Mouse (Mus musculus) limb, embryonic 11.5 days (tissue): ENCODE data around the gene Pitpnm1. TPM values are rescaled to one million over a fixed set of nuclear protein-coding genes. Genes with fewer than 3 reads are reported as not detected.

Source experiments
- ATAC-seq: fragments of 200-750 bp; cut with Nextera tagmentation; 2 replicates; pipeline ENCODE4 v1.8.0; 2017; ENCODE audit warnings: low read depth; ENCODE audit not compliant: insufficient number of reproducible peaks, low FRiP score, low TSS enrichment
- DNase-seq: peaks from one replicate; pipeline ENCODE4 v3.0.0-alpha.2; 2015; ENCODE audit warnings: low spot score
- H3K27ac ChIP-seq: fragments of 300-500 bp; sonication (generic); replicated peaks from 2 replicates; pipeline ENCODE4 v1.5.1; 2014; ENCODE audit warnings: low read depth, mild to moderate bottlenecking, low read length
- H3K27me3 ChIP-seq: fragments of 300-500 bp; sonication (generic); 2 replicates; pipeline ENCODE4 v1.6.1; 2014; ENCODE audit warnings: mild to moderate bottlenecking, low read length, mixed read lengths; ENCODE audit not compliant: control insufficient read depth, insufficient read depth
- H3K36me3 ChIP-seq: fragments of 300-500 bp; sonication (generic); 2 replicates; pipeline ENCODE4 v1.6.1; 2014; ENCODE audit warnings: mild to moderate bottlenecking, low read length, moderate library complexity, mixed read lengths; ENCODE audit not compliant: control insufficient read depth, insufficient read depth
- H3K4me1 ChIP-seq: fragments of 300-500 bp; sonication (generic); 2 replicates; pipeline ENCODE4 v1.6.1; 2014; ENCODE audit warnings: low read length, mixed read lengths; ENCODE audit not compliant: control insufficient read depth, insufficient read depth
- H3K4me2 ChIP-seq: fragments of 300-500 bp; sonication (generic); 2 replicates; pipeline ENCODE4 v1.6.1; 2014; ENCODE audit warnings: low read depth, mild to moderate bottlenecking, moderate library complexity; ENCODE audit not compliant: severe bottlenecking
- H3K4me3 ChIP-seq: fragments of 300-500 bp; sonication (generic); 2 replicates; pipeline ENCODE4 v1.5.1; 2014; ENCODE audit warnings: low read depth, low read length
- H3K9ac ChIP-seq: fragments of 300-500 bp; sonication (generic); 2 replicates; pipeline ENCODE4 v1.6.1; 2014; ENCODE audit warnings: mild to moderate bottlenecking, low read length
- H3K9me3 ChIP-seq: fragments of 300-500 bp; sonication (generic); 2 replicates; pipeline ENCODE4 v1.6.1; 2016; ENCODE audit warnings: low read length; ENCODE audit not compliant: control insufficient read depth
- WGBS: fragments of 180-500 bp; shearing (Covaris S2); extraction: QIAGEN DNeasy Blood & Tissue Kit; methylation state at CpG from one replicate; pipeline ENCODE4 v1.1.7; 2014; 5-methylcytosine and 5-hydroxymethylcytosine counted together
- polyA plus RNA-seq: library from polyadenylated mRNA; unstranded; fragments of >200 nt; fragmentation: Nextera tagmentation; extraction: Ambion mirVana; gene quantifications from 2 replicates; pipeline ENCODE4 v1.2.1, GENCODE M21; 2014

Pitpnm1 gene
- polyA plus RNA-seq, 1 experiment from 2014 or later, result 4.8 TPM

DNA sequence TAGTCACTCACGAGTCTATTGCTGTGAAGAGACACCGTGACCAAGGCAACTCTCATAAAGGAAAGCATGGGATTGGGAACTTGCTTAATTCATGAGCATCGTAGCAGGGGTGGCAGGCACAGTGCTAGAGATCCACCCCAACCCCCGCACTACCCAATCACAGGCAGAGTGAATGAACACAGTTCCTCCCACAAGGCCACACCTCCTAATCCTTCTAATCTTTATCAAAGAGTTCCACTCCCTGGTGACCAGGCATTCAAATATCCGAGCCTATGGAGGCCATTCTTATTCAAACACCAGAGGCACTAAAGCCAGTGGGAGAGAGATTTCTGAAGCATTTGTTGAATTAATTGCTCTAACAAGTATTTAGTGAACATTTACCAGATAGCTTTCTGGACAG lies 46.1 kb downstream of the Pitpnm1 start:
- H3K4me1 ChIP-seq, result peaks cover 15% of the 10 kb centered on the region
- peaks cover 3% of the 10 kb centered on the region for H3K36me3 ChIP-seq
- H3K4me2 ChIP-seq, result no peak overlapping the region
- no peak overlapping the region for H3K27ac ChIP-seq
- H3K4me3 ChIP-seq, result no peak overlapping the region
- no peak for DNase-seq
- no peak overlapping the region for H3K9ac ChIP-seq
- H3K27me3 ChIP-seq, result no peaks in the 10 kb centered on the region
- H3K9me3 ChIP-seq, result no peaks in the 10 kb centered on the region
- WGBS, result 92% methylated on average over 5 of the region's 5 CpGs
- no peak for ATAC-seq

GRCm38 (mm10) chr19:4146366-4147021 lies 46.7 kb downstream of the Pitpnm1 start:
- Histone ChIP-seq H3K36me3 (peaks cover 8% of the 10 kb centered on the region), H3K4me3 (no peak overlapping the region), H3K4me1 (peaks cover 15% of the 10 kb centered on the region), H3K27ac (no peak overlapping the region), H3K9me3 (no peaks in the 10 kb centered on the region), H3K4me2 (no peak overlapping the region), H3K9ac (no peak overlapping the region), H3K27me3 (no peaks in the 10 kb centered on the region)
- ATAC-seq (no peak), DNase-seq (no peak)
- WGBS, result 62% methylated on average over 12 of the region's 12 CpGs

DNA sequence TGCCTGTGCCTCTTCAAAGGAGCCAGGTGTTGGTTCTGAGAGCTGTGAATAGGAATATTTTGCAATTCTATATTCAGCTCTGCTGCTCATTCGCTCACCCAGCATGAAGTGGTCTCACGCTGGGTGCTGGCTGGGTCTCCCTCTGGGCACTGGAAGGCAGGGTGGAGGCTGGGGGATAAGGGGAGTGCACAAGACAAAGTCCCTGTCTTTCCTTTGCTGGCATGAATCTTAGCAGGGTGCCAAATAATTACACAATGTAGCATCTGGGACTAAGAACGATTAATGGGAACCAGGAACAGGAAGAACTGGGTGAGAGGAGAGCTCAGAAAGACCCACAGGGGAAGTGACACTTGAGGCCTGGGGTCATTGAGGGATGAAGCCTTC lies 47.2 kb downstream of the Pitpnm1 start:
- peaks cover 15% of the 10 kb centered on the region for H3K4me1 ChIP-seq

DNA sequence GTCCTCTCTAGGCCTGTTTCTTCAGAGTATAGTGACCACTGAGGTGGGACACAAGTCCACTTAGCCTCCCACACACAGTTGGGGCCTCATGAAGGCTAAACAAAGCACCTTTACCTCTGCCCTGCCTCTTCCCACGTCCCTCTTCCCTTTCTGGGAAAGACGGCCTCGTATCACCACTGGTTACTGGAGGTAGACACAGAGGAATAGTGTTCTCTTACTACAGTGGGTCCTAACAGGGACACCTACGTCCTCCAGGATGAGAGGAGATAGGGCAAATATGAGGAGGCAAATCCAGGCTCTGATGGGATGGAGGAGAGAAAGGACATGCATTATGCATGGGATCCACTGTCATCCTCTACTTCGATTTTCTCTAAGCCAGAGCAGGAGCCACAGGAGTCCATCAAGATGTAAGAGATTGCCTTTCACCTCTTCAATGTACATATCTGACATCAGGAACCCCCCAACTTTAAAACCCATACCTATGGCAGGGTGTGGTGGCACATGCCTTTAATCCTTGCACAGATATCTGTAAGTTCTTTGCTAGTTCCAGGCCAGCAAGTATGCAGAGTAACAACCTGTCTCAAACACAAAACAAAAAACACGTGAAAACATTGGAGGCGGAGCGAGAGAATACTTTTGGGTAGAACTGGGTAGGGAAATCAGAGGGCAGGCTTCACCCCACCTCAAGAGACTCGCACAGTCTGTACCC lies 48.1 kb downstream of the Pitpnm1 start:
- H3K4me2 ChIP-seq, result peak overlapping the region; percentile 90
- no peak overlapping the region for H3K27ac ChIP-seq
- H3K9ac ChIP-seq, result peak overlapping the region; percentile 85
- peak overlapping the region; percentile 86 for H3K4me3 ChIP-seq
- H3K36me3 ChIP-seq, result peaks cover 11% of the 10 kb centered on the region
- DNase-seq (no peak), ATAC-seq (no peak)
- 41% methylated on average over 9 of the region's 9 CpGs for WGBS
- no peaks in the 10 kb centered on the region for H3K27me3 ChIP-seq
- H3K9me3 ChIP-seq, result no peaks in the 10 kb centered on the region
- peaks cover 15% of the 10 kb centered on the region for H3K4me1 ChIP-seq

More for the DNA sequence above, 47.2 kb downstream of the Pitpnm1 start:
- no peak overlapping the region for H3K4me3 ChIP-seq
- no peak for ATAC-seq
- no peaks in the 10 kb centered on the region for H3K9me3 ChIP-seq
- H3K27me3 ChIP-seq, result no peaks in the 10 kb centered on the region
- peaks cover 10% of the 10 kb centered on the region for H3K36me3 ChIP-seq
- DNase-seq, result no peak
- H3K9ac ChIP-seq, result no peak overlapping the region
- H3K27ac ChIP-seq, result no peak overlapping the region
- no peak overlapping the region for H3K4me2 ChIP-seq
- 60% methylated on average over 3 of the region's 3 CpGs for WGBS

GRCm38 (mm10) chr19:4148491-4148806 lies 48.7 kb downstream of the Pitpnm1 start, which contains the start of gene Coro1b:
Coro1b (plus strand) TSS chr19:4148619.
- Histone ChIP-seq H3K36me3 (peaks cover 11% of the 10 kb centered on the region), H3K9ac (peak within 1 kb of the TSS; percentile 85), H3K9me3 (no peaks in the 10 kb centered on the region), H3K4me2 (peak within 1 kb of the TSS; percentile 90), H3K4me3 (peak within 1 kb of the TSS; percentile 86), H3K27ac (0 out of 2 replicates have a peak within 1 kb of the TSS, but pooled peaks have one; percentile 36), H3K27me3 (no peaks in the 10 kb centered on the region), H3K4me1 (peaks cover 15% of the 10 kb centered on the region)
- ATAC-seq (peak; percentile 92), DNase-seq (peak; percentile 98)
- whole genome bisulfite sequencing, result under 1% methylated on average over 20 of the region's 33 CpGs

GRCm38 (mm10) chr19:4148819-4149218 lies 49.0 kb downstream of the Pitpnm1 start:
- WGBS, result 4% methylated on average over 8 of the region's 8 CpGs
- Histone ChIP-seq H3K4me3 (peak overlapping the region; percentile 86), H3K4me2 (peak overlapping the region; percentile 90), H3K9ac (peak overlapping the region; percentile 85), H3K27me3 (no peaks in the 10 kb centered on the region), H3K36me3 (peaks cover 11% of the 10 kb centered on the region), H3K4me1 (peaks cover 15% of the 10 kb centered on the region), H3K9me3 (no peaks in the 10 kb centered on the region), H3K27ac (0 out of 2 replicates have a peak overlapping the region, but pooled peaks have one; percentile 36)
- ATAC-seq (no peak), DNase-seq (no peak)

DNA sequence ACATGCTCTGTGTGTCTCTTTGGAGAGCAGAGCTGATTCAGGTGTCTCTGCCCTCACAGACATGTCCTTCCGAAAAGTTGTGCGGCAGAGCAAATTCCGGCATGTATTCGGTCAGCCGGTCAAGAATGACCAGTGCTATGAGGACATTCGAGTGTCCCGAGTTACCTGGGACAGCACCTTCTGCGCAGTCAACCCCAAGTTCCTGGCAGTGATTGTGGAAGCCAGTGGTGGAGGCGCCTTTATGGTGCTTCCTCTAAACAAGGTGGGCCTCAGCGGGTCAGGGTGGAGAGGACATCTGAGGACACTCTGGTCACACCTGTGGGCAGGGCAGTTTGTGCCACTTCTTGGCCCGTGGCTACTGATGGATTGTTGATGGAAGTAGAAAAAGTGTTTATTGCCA lies 49.5 kb downstream of the Pitpnm1 start:
- no peak for ATAC-seq
- H3K9me3 ChIP-seq, result no peaks in the 10 kb centered on the region
- no peak overlapping the region for H3K27ac ChIP-seq
- peaks cover 15% of the 10 kb centered on the region for H3K4me1 ChIP-seq
- no peak for DNase-seq
- 82% methylated on average over 11 of the region's 11 CpGs for WGBS
- H3K27me3 ChIP-seq, result no peaks in the 10 kb centered on the region
- peak overlapping the region; percentile 90 for H3K4me2 ChIP-seq
- H3K36me3 ChIP-seq, result peaks cover 11% of the 10 kb centered on the region
- H3K9ac ChIP-seq, result peak overlapping the region; percentile 85
- H3K4me3 ChIP-seq, result peak overlapping the region; percentile 86

DNA sequence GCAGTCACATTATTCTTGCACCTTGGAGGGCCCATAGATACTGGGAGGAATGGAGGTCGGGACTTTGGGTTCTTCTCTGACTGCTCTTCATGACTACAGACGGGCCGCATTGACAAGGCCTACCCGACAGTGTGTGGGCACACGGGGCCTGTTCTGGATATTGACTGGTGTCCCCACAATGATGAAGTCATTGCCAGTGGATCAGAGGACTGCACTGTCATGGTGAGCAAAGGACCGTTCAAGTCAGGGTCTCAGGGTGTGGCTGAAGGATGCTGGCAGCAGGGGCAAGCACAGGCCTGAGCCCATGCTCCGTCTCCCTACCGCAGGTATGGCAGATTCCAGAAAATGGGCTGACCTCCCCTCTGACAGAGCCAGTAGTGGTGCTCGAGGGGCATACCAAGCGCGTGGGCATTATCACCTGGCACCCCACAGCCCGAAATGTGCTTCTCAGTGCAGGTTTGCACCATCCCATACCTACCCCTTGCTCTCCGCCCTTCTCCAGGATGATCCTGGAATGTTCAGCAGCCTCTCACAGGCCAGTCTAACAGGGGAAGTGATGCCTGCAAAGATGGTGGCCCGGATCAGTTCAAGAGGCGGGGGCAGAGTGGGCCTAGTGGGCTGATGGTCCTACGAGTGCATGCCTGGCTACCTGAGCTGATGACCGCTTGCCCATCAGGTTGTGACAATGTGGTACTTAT lies 50.1 kb downstream of the Pitpnm1 start:
- 96% methylated on average over 17 of the region's 17 CpGs for WGBS
- H3K9ac ChIP-seq, result no peak overlapping the region
- no peaks in the 10 kb centered on the region for H3K9me3 ChIP-seq
- ATAC-seq (no peak), DNase-seq (no peak)
- H3K4me3 ChIP-seq, result no peak overlapping the region
- H3K4me1 ChIP-seq, result peaks cover 15% of the 10 kb centered on the region
- no peak overlapping the region for H3K27ac ChIP-seq
- H3K4me2 ChIP-seq, result no peak overlapping the region
- H3K27me3 ChIP-seq, result no peaks in the 10 kb centered on the region
- H3K36me3 ChIP-seq, result peaks cover 11% of the 10 kb centered on the region
